Mouse (Mus musculus): ENCODE data around the gene Hmgn1. TPM values are rescaled to one million over a fixed set of nuclear protein-coding genes. Genes with fewer than 3 reads are reported as not detected.

Gene Hmgn1
- polyA plus RNA-seq, 1 experiment: 37.7 TPM

Other genes with a start within 250 kb of the Hmgn1 start
- gene Psmg1, start 136.8 kb downstream of the Hmgn1 start, polyA plus RNA-seq (2012; rRNA removed): 20.5 and 27.9 TPM in 2 replicates
- gene Brwd1, start 45.2 kb downstream of the Hmgn1 start, polyA plus RNA-seq (2012; rRNA removed): 34.0 and 36.2 TPM in 2 replicates
- gene Wrb, start 17.7 kb upstream of the Hmgn1 start, polyA plus RNA-seq (2012; rRNA removed): 60.5 and 88.6 TPM in 2 replicates
- 2.0 and 2.3 TPM in 2 replicates for gene Lca5l, start 64.5 kb upstream of the Hmgn1 start, polyA plus RNA-seq (2012; rRNA removed)
- 17.8 and 22.4 TPM in 2 replicates for gene Sh3bgr, start 72.7 kb upstream of the Hmgn1 start, polyA plus RNA-seq (2012; rRNA removed)
- 0.01 and 0.03 TPM in 2 replicates for gene B3galt5, start 108.1 kb upstream of the Hmgn1 start, polyA plus RNA-seq (2012; rRNA removed)

All from gonadal fat pad, adult 2 months (tissue).